Mouse (Mus musculus) heart, postnatal 25 days (tissue): Measurements from ENCODE around the gene Rps19bp1. TPM values are rescaled to one million over a fixed set of nuclear protein-coding genes. Genes with fewer than 3 reads are reported as not detected.

Experiments used
- DNase-seq: peaks from one replicate; pipeline ENCODE4 v3.0.0; 2022; ENCODE audit warnings: low spot score
- intact Hi-C: fragments of 180-260 bp; cut with DNase I; formaldehyde crosslinking; loops from one replicate; pipeline ENCODE4 v1.15.1; 2025
- total RNA-seq, 2 experiments: library from RNA; stranded (reverse); gene quantifications; 2 replicates each; pipeline ENCODE4 v1.2.3; 2021

Gene Rps19bp1
- total RNA-seq: 10 to 100 TPM; 15.5 to 15.9 TPM

GRCm38 (mm10) chr15:80263610-80264575 lies at the start of gene Rps19bp1:
Gene Rps19bp1 (minus strand): TSS chr15:80264315.
- intact Hi-C loops: loop anchor here (5.0 kb wide), 1 partner anchor 37 kb away; no protein-coding TSS in a partner anchor
- DNase-seq: peak; percentile 76

DNA sequence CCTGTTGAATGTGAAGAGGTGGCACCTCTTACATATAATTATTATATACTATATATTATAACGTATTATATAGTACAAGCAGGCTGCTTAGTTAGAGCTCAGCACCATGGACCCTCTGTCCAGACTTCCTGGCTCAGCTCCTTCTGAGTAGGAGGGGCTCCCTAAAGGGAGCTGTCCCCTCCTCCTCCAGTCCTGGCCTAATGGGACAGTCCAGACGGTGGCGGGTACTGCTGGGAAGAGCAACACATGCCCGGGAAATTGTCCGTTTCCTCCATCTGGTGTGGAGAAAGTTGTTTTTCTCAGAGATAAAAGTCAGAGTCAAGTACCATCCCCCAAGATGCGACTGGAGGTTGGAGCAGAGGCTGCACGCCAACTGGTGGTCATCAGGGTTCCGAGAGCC lies 42.0 kb upstream of the Rps19bp1 start:
- no peak for DNase-seq
- intact Hi-C loops: no loop called here

- no peak for DNase-seq
- intact Hi-C loops: no loop called here
Observed at GRCm38 (mm10) chr15:80304188-80304587, 40.1 kb upstream of the Rps19bp1 start.

- intact Hi-C loops: no loop called here
- DNase-seq: no peak
Observed at GRCm38 (mm10) chr15:80303779-80304178, 39.7 kb upstream of the Rps19bp1 start.

GRCm38 (mm10) chr15:80297146-80297545 lies 33.0 kb upstream of the Rps19bp1 start:
- DNase-seq: no peak
- intact Hi-C loops: no loop called here

- intact Hi-C loops: loop anchor here (5.0 kb wide), 1 partner anchor 413 kb away; no protein-coding TSS in a partner anchor
- peak; percentile 15 for DNase-seq
Observed at GRCm38 (mm10) chr15:80289436-80289835, 25.3 kb upstream of the Rps19bp1 start.

- DNase-seq: no peak
- intact Hi-C loops: loop anchor here (5.0 kb wide), 1 partner anchor 414 kb away; no protein-coding TSS in a partner anchor
Observed at GRCm38 (mm10) chr15:80288036-80288435, 23.9 kb upstream of the Rps19bp1 start.

- no peak for DNase-seq
- intact Hi-C loops: loop anchor here (5.0 kb wide), 1 partner anchor 415 kb away; no protein-coding TSS in a partner anchor
Observed at GRCm38 (mm10) chr15:80286851-80287415, 22.8 kb upstream of the Rps19bp1 start, which contains the start of gene Cacna1i. Gene Cacna1i (plus strand): TSS chr15:80287238.

DNA sequence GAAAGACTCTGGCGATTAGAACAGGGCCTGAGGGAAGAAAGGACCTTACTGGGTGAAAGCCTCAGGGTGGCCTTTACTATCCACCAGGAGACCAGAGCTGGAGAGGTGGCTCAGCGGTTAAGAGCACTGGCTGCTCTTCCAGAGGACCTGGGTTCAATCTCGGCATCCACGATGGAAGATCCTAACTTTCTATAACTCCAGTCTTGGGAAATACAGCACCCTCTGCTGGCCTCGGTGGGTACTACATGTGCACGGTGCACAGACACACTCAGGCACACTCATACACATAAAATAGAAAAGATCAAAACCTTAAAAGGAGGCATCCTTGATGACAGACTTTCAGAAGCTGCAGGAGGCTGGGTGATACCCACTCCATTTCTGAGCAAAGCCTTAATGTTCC lies 16.5 kb upstream of the Rps19bp1 start:
- DNase-seq: no peak
- intact Hi-C loops: no loop called here

DNA sequence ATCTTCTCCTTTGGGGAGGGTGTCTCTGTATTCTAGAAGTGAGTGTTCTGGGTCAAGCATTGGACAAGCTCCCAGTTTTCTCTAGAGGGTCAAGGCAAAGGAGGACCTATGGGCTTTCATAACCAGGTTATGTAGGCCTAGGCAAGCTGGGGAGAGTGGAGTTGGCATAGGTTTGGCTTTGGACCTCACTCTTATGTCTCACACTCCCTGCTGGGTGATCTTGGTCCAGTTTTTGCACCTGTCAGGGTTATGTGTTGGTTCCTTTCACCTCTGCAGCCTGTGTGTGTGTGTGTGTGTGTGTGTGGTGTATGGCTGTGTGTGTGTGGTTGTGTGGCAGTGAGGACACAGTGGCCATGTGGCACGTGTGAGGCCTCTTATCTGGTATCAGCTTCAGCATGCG lies 14.9 kb upstream of the Rps19bp1 start:
- DNase-seq: no peak
- intact Hi-C loops: no loop called here

DNA sequence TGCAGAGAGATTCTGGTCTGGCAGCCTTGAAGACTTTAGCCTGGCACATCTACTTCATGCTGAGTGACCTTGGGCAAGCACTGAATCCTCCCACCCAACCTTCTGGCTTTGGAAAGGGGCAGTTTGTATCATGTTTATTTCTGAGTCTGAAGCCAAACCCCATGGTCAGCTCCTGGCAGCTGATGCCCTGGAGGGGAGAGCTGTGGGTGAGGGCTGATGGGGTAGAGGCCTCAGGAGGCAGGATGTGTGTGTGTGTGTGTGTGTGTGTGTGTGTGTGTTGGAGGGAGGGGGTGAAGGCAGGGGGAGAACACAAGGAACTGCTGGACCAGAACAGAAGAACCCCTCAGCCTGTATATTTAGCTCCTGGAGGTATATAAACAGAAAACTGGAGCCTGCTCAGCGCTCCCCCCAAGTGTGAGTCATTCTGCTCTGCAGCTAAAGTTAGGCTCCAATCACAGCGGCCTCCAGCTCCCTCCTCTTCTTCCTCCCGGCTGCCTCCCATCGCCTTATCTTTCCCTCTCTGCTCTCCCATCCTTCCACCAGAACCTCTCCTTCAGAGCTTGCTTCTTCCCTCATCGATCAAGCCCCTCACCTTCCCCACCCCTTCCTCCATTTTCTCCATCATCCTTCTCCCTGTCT lies 14.1 kb upstream of the Rps19bp1 start:
- intact Hi-C loops: no loop called here

DNA sequence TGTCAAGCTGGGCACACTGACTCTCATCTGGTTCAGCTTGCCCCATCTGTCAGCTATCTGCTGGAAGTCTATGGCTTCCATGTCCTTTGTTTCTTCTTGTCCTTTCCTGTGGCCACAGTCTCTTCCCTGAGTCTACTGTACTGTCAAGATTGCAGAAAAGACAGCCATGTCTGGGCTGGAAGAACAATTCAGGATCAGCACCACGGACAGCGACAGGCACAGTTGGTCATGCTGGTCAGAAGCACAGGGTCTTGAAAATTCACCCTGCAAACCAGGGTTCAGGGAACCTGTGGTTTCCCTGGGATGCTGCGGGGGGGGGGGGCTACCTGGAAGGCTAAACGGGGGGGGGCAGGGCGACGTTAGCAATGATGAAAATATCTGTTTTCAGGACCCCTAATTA lies 13.5 kb upstream of the Rps19bp1 start:
- no peak for DNase-seq
- intact Hi-C loops: no loop called here

More for the DNA sequence above, 14.1 kb upstream of the Rps19bp1 start:
- no peak for DNase-seq

GRCm38 (mm10) chr15:80277107-80277506 lies 13.0 kb upstream of the Rps19bp1 start:
- intact Hi-C loops: no loop called here
- DNase-seq: no peak

DNA sequence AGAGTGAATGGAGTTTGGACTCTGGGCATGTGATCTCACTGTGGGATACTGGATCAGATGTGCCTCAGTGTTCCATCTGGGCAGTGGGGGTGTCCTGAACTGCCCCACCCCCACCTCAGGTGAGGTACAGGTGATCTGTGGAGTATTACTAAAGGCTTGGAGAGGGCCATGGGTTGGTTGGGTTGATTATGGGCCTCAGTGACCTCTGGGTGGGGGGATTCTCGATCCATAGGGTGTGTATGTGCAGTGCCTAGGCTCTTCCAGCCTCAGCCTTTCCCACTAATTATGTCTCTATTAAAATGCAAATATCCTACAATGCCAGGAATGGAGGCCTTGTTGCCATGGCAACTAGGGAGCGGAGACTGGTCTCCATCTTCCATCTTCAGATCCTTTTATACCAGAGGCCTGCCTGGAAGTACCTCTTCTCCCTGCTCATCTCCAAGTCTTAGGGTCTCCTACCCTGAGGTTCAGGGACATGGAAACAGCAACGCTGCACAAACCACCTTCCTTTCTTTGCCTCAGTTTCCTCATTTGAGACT lies 7.8 kb upstream of the Rps19bp1 start:
- DNase-seq: no peak
- intact Hi-C loops: no loop called here

- intact Hi-C loops: loop anchor here (2.0 to 5.0 kb wide), 3 partner anchors 429 to 536 kb away; no protein-coding TSS in a partner anchor
Observed at GRCm38 (mm10) chr15:80266281-80266680, 2.2 kb upstream of the Rps19bp1 start.

DNA sequence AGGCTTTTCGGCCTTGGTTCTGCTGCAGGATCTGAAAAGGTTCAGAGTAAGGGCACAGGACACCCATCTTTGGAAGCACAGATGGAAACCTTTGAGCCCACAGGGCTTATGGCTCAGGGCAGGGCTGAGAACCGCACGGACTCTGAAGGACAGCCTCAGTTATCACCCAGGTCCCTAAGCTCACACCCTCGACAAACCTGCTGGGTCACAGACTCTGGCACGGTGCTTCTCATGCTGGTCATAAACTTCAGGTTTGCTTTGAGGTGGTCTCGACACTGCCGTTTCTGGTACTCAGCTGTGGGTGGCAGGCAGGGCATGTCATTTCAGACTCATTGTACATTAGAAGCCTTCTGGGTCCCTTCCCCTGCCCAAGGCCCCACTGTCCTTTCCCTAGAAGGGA lies 3.0 kb downstream of the Rps19bp1 start:
- intact Hi-C loops: loop anchor here (5.0 kb wide), 1 partner anchor 34 kb away; no protein-coding TSS in a partner anchor
- no peak for DNase-seq

More at GRCm38 (mm10) chr15:80266281-80266680, 2.2 kb upstream of the Rps19bp1 start:
- DNase-seq: no peak

GRCm38 (mm10) chr15:80260677-80261076 lies 3.4 kb downstream of the Rps19bp1 start:
- intact Hi-C loops: loop anchor here (5.0 kb wide), 1 partner anchor 33 kb away; no protein-coding TSS in a partner anchor
- DNase-seq: peak; percentile 52

DNA sequence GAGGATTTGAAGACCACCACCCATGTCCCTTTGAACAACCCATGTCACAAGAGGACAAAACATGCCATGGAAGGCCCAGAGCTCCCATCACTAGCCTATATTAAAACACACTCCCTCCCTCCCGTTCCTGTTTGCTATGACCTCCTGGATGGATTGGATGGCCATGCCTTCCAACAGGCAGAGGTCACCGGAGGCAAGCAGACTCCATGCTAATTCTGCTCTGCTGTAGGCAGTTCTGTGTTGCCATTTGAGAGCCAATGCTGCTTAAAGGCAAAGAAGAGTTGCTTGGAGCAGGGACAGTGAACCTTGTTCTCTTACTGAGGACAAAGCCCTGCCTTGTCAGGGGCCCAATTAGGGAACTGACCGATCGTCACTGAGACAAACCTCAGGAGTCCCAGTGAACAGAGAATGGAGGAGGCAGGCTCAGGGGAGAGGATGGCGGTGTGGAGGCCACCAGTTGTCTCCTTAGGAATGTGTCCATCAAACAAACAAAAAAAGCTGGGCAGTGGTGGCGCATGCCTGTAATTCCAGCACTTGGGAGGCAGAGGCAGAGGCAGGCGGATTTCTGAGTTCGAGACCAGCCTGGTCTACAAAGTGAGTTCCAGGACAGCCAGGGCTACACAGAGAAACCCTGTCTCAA lies 4.6 kb downstream of the Rps19bp1 start:
- no peak for DNase-seq
- intact Hi-C loops: loop anchor here (5.0 kb wide), 1 partner anchor 32 kb away; no protein-coding TSS in a partner anchor
